Mouse (Mus musculus): ENCODE results near the gene Hist1h3h. TPM values are rescaled to one million over a fixed set of nuclear protein-coding genes. Genes with fewer than 3 reads are reported as not detected.
A peak's percentile ranks its signal among the peaks of the same experiment; 100 is the strongest.
"Not testable (repeated sequence)": the region's sequence is repeated elsewhere in the genome, so short reads cannot be mapped to it uniquely, and the experiment has no call there.

Gene Hist1h3h
- polyA plus RNA-seq, 1 experiment from 2014 or later, result 4.4 TPM

GRCm38 (mm10) chr13:21722993-21723836 is 5.8 kb downstream of the Hist1h3h start:
- Histone ChIP-seq H3K4me1 (ENCODE audit: control insufficient read depth, insufficient read depth, low read length) (peaks cover 8% of the 10 kb centered on the region), H3K9me3 (replicated peaks; ENCODE audit: control insufficient read depth, low read length) (no peaks in the 10 kb centered on the region), H3K36me3 (ENCODE audit: control insufficient read depth, insufficient read depth, low read length) (no peaks in the 10 kb centered on the region), H3K9ac (ENCODE audit: low read depth, low read length) (no peak overlapping the region), H3K27me3 (ENCODE audit: control insufficient read depth, insufficient read depth, low read length) (no peaks in the 10 kb centered on the region), H3K27ac (ENCODE audit: low read depth, low read length) (no peak overlapping the region), H3K4me3 (ENCODE audit: low read depth, low read length) (no peak overlapping the region), H3K4me2 (peak overlapping the region; percentile 31; the same call in 1 of the 2 replicates)
- no peak for ATAC-seq (replicated peaks; ENCODE audit: insufficient number of reproducible peaks, low FRiP score, low TSS enrichment)
- 40% methylated on average over 5 of the region's 5 CpGs for WGBS (ENCODE audit: insufficient replicate concordance)

GRCm38 (mm10) chr13:21727948-21728572 is 10.6 kb downstream of the Hist1h3h start:
- H3K4me2 ChIP-seq, result no peak overlapping the region
- H3K27me3 ChIP-seq (ENCODE audit: control insufficient read depth, insufficient read depth, low read length), result no peaks in the 10 kb centered on the region
- no peak overlapping the region for H3K9ac ChIP-seq (ENCODE audit: low read depth, low read length)
- H3K9me3 ChIP-seq (replicated peaks; ENCODE audit: control insufficient read depth, low read length), result no peaks in the 10 kb centered on the region
- H3K4me1 ChIP-seq (ENCODE audit: control insufficient read depth, insufficient read depth, low read length), result no peaks in the 10 kb centered on the region
- no peak overlapping the region for H3K27ac ChIP-seq (ENCODE audit: low read depth, low read length)
- no peaks in the 10 kb centered on the region for H3K36me3 ChIP-seq (ENCODE audit: control insufficient read depth, insufficient read depth, low read length)
- ATAC-seq (replicated peaks; ENCODE audit: insufficient number of reproducible peaks, low FRiP score, low TSS enrichment), result no peak
- H3K4me3 ChIP-seq (ENCODE audit: low read depth, low read length), result no peak overlapping the region
- 33% methylated on average over 11 of the region's 11 CpGs for WGBS (ENCODE audit: insufficient replicate concordance)

- no peaks in the 10 kb centered on the region for H3K9me3 ChIP-seq (replicated peaks; ENCODE audit: control insufficient read depth, low read length)
- no peaks in the 10 kb centered on the region for H3K4me1 ChIP-seq (ENCODE audit: control insufficient read depth, insufficient read depth, low read length)
- no peak overlapping the region for H3K4me3 ChIP-seq (ENCODE audit: low read depth, low read length)
- H3K27ac ChIP-seq (ENCODE audit: low read depth, low read length), result no peak overlapping the region
- no peak overlapping the region for H3K9ac ChIP-seq (ENCODE audit: low read depth, low read length)
- H3K36me3 ChIP-seq (ENCODE audit: control insufficient read depth, insufficient read depth, low read length), result no peaks in the 10 kb centered on the region
- 68% methylated on average over 1 of the region's 1 CpGs for WGBS (ENCODE audit: insufficient replicate concordance)
- H3K4me2 ChIP-seq, result no peak overlapping the region
- ATAC-seq (replicated peaks; ENCODE audit: insufficient number of reproducible peaks, low FRiP score, low TSS enrichment), result no peak
- no peaks in the 10 kb centered on the region for H3K27me3 ChIP-seq (ENCODE audit: control insufficient read depth, insufficient read depth, low read length)
These were observed 12.1 kb downstream of the Hist1h3h start for GRCm38 (mm10) chr13:21729544-21729943.

- no peak overlapping the region for H3K4me3 ChIP-seq (ENCODE audit: low read depth, low read length)
- peak overlapping the region; percentile 1; the same call in 1 of the 2 replicates for H3K9ac ChIP-seq (ENCODE audit: low read depth, low read length)
- no peaks in the 10 kb centered on the region for H3K4me1 ChIP-seq (ENCODE audit: control insufficient read depth, insufficient read depth, low read length)
- 0 out of 2 replicates have a peak, but pooled peaks have one; percentile 25 for ATAC-seq (replicated peaks; ENCODE audit: insufficient number of reproducible peaks, low FRiP score, low TSS enrichment)
- no peaks in the 10 kb centered on the region for H3K36me3 ChIP-seq (ENCODE audit: control insufficient read depth, insufficient read depth, low read length)
- no peak overlapping the region for H3K4me2 ChIP-seq
- no peaks in the 10 kb centered on the region for H3K9me3 ChIP-seq (replicated peaks; ENCODE audit: control insufficient read depth, low read length)
- 57% methylated on average over 5 of the region's 5 CpGs for WGBS (ENCODE audit: insufficient replicate concordance)
- H3K27me3 ChIP-seq (ENCODE audit: control insufficient read depth, insufficient read depth, low read length), result no peaks in the 10 kb centered on the region
- no peak overlapping the region for H3K27ac ChIP-seq (ENCODE audit: low read depth, low read length)
These were observed 16.0 kb downstream of the Hist1h3h start for GRCm38 (mm10) chr13:21733466-21733865.

- Histone ChIP-seq H3K36me3 (ENCODE audit: control insufficient read depth, insufficient read depth, low read length) (no peaks in the 10 kb centered on the region), H3K4me2 (peak overlapping the region; percentile 78), H3K4me3 (ENCODE audit: low read depth, low read length) (peak overlapping the region; percentile 51), H3K27me3 (ENCODE audit: control insufficient read depth, insufficient read depth, low read length) (no peaks in the 10 kb centered on the region), H3K9ac (ENCODE audit: low read depth, low read length) (peak overlapping the region; percentile 79), H3K9me3 (replicated peaks; ENCODE audit: control insufficient read depth, low read length) (no peaks in the 10 kb centered on the region), H3K27ac (ENCODE audit: low read depth, low read length) (peak overlapping the region; percentile 95), H3K4me1 (ENCODE audit: control insufficient read depth, insufficient read depth, low read length) (no peaks in the 10 kb centered on the region)
- peak; percentile 69 for ATAC-seq (replicated peaks; ENCODE audit: insufficient number of reproducible peaks, low FRiP score, low TSS enrichment)
- WGBS (ENCODE audit: insufficient replicate concordance), result under 1% methylated on average over 21 of the region's 21 CpGs
These were observed 16.8 kb downstream of the Hist1h3h start for GRCm38 (mm10) chr13:21734010-21734905.

- Histone ChIP-seq H3K4me2 (peak within 1 kb of the TSS; percentile 78), H3K27ac (ENCODE audit: low read depth, low read length) (peak within 1 kb of the TSS; percentile 95), H3K9ac (ENCODE audit: low read depth, low read length) (peak within 1 kb of the TSS; percentile 79), H3K4me3 (ENCODE audit: low read depth, low read length) (peak within 1 kb of the TSS; percentile 51)
- H3K36me3 ChIP-seq (ENCODE audit: control insufficient read depth, insufficient read depth, low read length); H3K9me3 ChIP-seq (replicated peaks; ENCODE audit: control insufficient read depth, low read length); H3K4me1 ChIP-seq (ENCODE audit: control insufficient read depth, insufficient read depth, low read length); H3K27me3 ChIP-seq (ENCODE audit: control insufficient read depth, insufficient read depth, low read length): not testable (repeated sequence)
- peak; percentile 91 for ATAC-seq (replicated peaks; ENCODE audit: insufficient number of reproducible peaks, low FRiP score, low TSS enrichment)
- WGBS (ENCODE audit: insufficient replicate concordance), result under 1% methylated on average over 39 of the region's 56 CpGs
These were observed 17.7 kb downstream of the Hist1h3h start, which contains the start of gene Hist1h4j for GRCm38 (mm10) chr13:21734906-21735767. Hist1h4j (plus strand) TSS chr13:21735064.

- 77% methylated on average over 1 of the region's 1 CpGs for WGBS (ENCODE audit: insufficient replicate concordance)
- Histone ChIP-seq H3K4me3 (ENCODE audit: low read depth, low read length) (no peak overlapping the region), H3K4me1 (ENCODE audit: control insufficient read depth, insufficient read depth, low read length) (peaks cover 3% of the 10 kb centered on the region; the same call in 1 of the 2 replicates), H3K9me3 (replicated peaks; ENCODE audit: control insufficient read depth, low read length) (no peaks in the 10 kb centered on the region), H3K4me2 (no peak overlapping the region), H3K27me3 (ENCODE audit: control insufficient read depth, insufficient read depth, low read length) (no peaks in the 10 kb centered on the region), H3K9ac (ENCODE audit: low read depth, low read length) (no peak overlapping the region), H3K36me3 (ENCODE audit: control insufficient read depth, insufficient read depth, low read length) (no peaks in the 10 kb centered on the region), H3K27ac (ENCODE audit: low read depth, low read length) (no peak overlapping the region)
- no peak for ATAC-seq (replicated peaks; ENCODE audit: insufficient number of reproducible peaks, low FRiP score, low TSS enrichment)
These were observed 27.5 kb downstream of the Hist1h3h start for GRCm38 (mm10) chr13:21745006-21745405.
